Mouse (Mus musculus) heart, embryonic 11.5 days (tissue): Measurements from ENCODE around the gene Ppp1r1c. TPM values are rescaled to one million over a fixed set of nuclear protein-coding genes. Genes with fewer than 3 reads are reported as not detected.

Experiments used
- ATAC-seq: fragments of 200-750 bp; cut with Nextera tagmentation; replicated peaks from 2 replicates; pipeline ENCODE4 v1.8.0; 2017; ENCODE audit warnings: moderate library complexity; ENCODE audit not compliant: insufficient number of reproducible peaks, low FRiP score, low TSS enrichment
- H3K27ac ChIP-seq: fragments of 300-500 bp; sonication (generic); 2 replicates; pipeline ENCODE4 v1.5.1; 2014; ENCODE audit warnings: mild to moderate bottlenecking, low read depth, low read length
- H3K27me3 ChIP-seq: fragments of 300-500 bp; sonication (generic); 2 replicates; pipeline ENCODE4 v1.6.1; 2014; ENCODE audit warnings: mild to moderate bottlenecking, low read length, mixed read lengths; ENCODE audit not compliant: control insufficient read depth, insufficient read depth
- H3K36me3 ChIP-seq: fragments of 300-500 bp; sonication (generic); 2 replicates; pipeline ENCODE4 v1.6.1; 2014; ENCODE audit warnings: mild to moderate bottlenecking, low read length, moderate library complexity, mixed read lengths; ENCODE audit not compliant: control insufficient read depth, insufficient read depth
- H3K4me1 ChIP-seq: fragments of 300-500 bp; sonication (generic); 2 replicates; pipeline ENCODE4 v1.6.1; 2014; ENCODE audit warnings: low read length; ENCODE audit not compliant: control insufficient read depth, insufficient read depth
- H3K4me2 ChIP-seq: fragments of 300-500 bp; sonication (generic); 2 replicates; pipeline ENCODE4 v1.6.1; 2014; ENCODE audit warnings: mild to moderate bottlenecking, moderate library complexity
- H3K4me3 ChIP-seq: fragments of 300-500 bp; sonication (generic); 2 replicates; pipeline ENCODE4 v1.5.1; 2014; ENCODE audit warnings: low read depth, low read length
- H3K9ac ChIP-seq: fragments of 300-500 bp; sonication (generic); 2 replicates; pipeline ENCODE4 v1.6.1; 2014; ENCODE audit warnings: mild to moderate bottlenecking, low read depth, low read length, moderate library complexity
- H3K9me3 ChIP-seq: fragments of 300-500 bp; sonication (generic); replicated peaks from 2 replicates; pipeline ENCODE4 v1.6.1; 2016; ENCODE audit warnings: low read length; ENCODE audit not compliant: control insufficient read depth
- WGBS: fragments of 180-500 bp; shearing (Covaris S2); extraction: QIAGEN DNeasy Blood & Tissue Kit; methylation state at CpG from one replicate; pipeline ENCODE4 v1.1.7; 2014; ENCODE audit not compliant: insufficient replicate concordance; 5-methylcytosine and 5-hydroxymethylcytosine counted together
- polyA plus RNA-seq: library from polyadenylated mRNA; unstranded; fragments of >200 nt; fragmentation: Nextera tagmentation; extraction: Ambion mirVana; gene quantifications from 2 replicates; pipeline ENCODE4 v1.2.1, GENCODE M21; 2014

Ppp1r1c gene
- polyA plus RNA-seq, 1 experiment from 2014 or later: not detected

- WGBS: 72% methylated on average over 3 of the region's 3 CpGs
- H3K4me2 ChIP-seq: no peak overlapping the region
These were observed 57.5 kb downstream of the Ppp1r1c start for GRCm38 (mm10) chr2:79765032-79765431.

DNA sequence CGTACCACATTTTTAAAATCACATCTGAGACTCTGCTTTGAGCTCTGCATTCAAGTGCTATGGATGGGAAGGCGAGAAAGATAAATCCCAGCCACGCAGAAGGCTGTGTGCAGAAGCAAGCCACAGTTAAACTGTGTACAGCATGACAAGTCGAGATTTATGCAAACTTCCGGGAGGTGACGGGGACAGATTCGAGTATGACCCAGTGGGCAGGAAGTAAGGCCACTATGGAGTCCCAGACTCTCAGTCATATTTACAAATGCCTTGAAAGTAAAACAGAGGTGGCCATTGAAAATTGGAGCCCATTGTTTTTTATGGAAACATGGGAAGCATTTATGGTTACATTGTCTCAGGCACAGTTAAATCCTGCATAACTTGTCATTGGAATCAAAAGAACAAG is 58.1 kb downstream of the Ppp1r1c start:
- Histone ChIP-seq H3K27me3 (no peaks in the 10 kb centered on the region), H3K4me1 (no peaks in the 10 kb centered on the region), H3K4me3 (no peak overlapping the region), H3K36me3 (no peaks in the 10 kb centered on the region), H3K9me3 (no peaks in the 10 kb centered on the region), H3K27ac (no peak overlapping the region), H3K4me2 (no peak overlapping the region), H3K9ac (no peak overlapping the region)
- ATAC-seq: no peak
- 70% methylated on average over 7 of the region's 7 CpGs for WGBS

More at GRCm38 (mm10) chr2:79765032-79765431, 57.5 kb downstream of the Ppp1r1c start:
- H3K4me3 ChIP-seq: no peak overlapping the region
- no peaks in the 10 kb centered on the region for H3K4me1 ChIP-seq
- H3K36me3 ChIP-seq: no peaks in the 10 kb centered on the region
- H3K9ac ChIP-seq: no peak overlapping the region
- no peaks in the 10 kb centered on the region for H3K27me3 ChIP-seq
- H3K27ac ChIP-seq: no peak overlapping the region
- H3K9me3 ChIP-seq: no peaks in the 10 kb centered on the region
- ATAC-seq: no peak

GRCm38 (mm10) chr2:79768625-79769024 is 61.0 kb downstream of the Ppp1r1c start:
- WGBS: 89% methylated on average over 2 of the region's 2 CpGs
- H3K27ac ChIP-seq: no peak overlapping the region
- H3K36me3 ChIP-seq: no peaks in the 10 kb centered on the region
- no peaks in the 10 kb centered on the region for H3K27me3 ChIP-seq
- no peak overlapping the region for H3K4me3 ChIP-seq
- ATAC-seq: no peak
- no peak overlapping the region for H3K4me2 ChIP-seq
- no peaks in the 10 kb centered on the region for H3K4me1 ChIP-seq
- no peaks in the 10 kb centered on the region for H3K9me3 ChIP-seq
- H3K9ac ChIP-seq: no peak overlapping the region

DNA sequence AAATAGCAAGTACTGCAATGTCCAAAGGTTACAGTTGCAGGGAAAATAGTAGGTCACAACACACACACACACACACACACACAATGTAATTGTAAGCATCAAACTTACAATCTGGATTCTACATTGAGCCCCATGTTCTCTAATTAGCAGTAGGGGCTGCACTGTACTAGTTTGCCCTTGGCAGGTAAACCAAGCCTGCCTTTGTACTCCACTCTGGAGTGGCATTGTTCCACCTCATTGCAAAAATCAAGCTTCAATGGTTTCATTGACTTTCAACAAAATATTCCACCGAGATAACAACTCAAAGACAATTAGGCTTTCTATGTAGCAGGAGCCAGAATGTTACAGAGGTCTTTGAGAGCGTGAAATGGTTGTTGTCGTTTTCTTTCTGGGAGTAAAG is 62.7 kb downstream of the Ppp1r1c start:
- WGBS: 68% methylated on average over 3 of the region's 3 CpGs
- H3K27ac ChIP-seq: no peak overlapping the region
- no peak overlapping the region for H3K4me2 ChIP-seq
- no peaks in the 10 kb centered on the region for H3K36me3 ChIP-seq
- no peaks in the 10 kb centered on the region for H3K27me3 ChIP-seq
- no peaks in the 10 kb centered on the region for H3K4me1 ChIP-seq
- ATAC-seq: no peak
- H3K4me3 ChIP-seq: no peak overlapping the region
- H3K9me3 ChIP-seq: no peaks in the 10 kb centered on the region
- no peak overlapping the region for H3K9ac ChIP-seq

- Histone ChIP-seq H3K27me3 (no peaks in the 10 kb centered on the region), H3K9ac (no peak overlapping the region), H3K4me3 (no peak overlapping the region), H3K36me3 (no peaks in the 10 kb centered on the region), H3K9me3 (no peaks in the 10 kb centered on the region), H3K27ac (no peak overlapping the region), H3K4me1 (no peaks in the 10 kb centered on the region), H3K4me2 (no peak overlapping the region)
- ATAC-seq: no peak
- 6% methylated on average over 5 of the region's 5 CpGs for WGBS
These were observed 66.8 kb downstream of the Ppp1r1c start for GRCm38 (mm10) chr2:79774372-79774771.

- no peaks in the 10 kb centered on the region for H3K36me3 ChIP-seq
- no peak overlapping the region for H3K9ac ChIP-seq
- no peaks in the 10 kb centered on the region for H3K4me1 ChIP-seq
- H3K27me3 ChIP-seq: no peaks in the 10 kb centered on the region
- no peaks in the 10 kb centered on the region for H3K9me3 ChIP-seq
- H3K27ac ChIP-seq: no peak overlapping the region
- WGBS: 66% methylated on average over 2 of the region's 2 CpGs
- H3K4me3 ChIP-seq: no peak overlapping the region
- no peak overlapping the region for H3K4me2 ChIP-seq
- ATAC-seq: no peak
These were observed 70.2 kb downstream of the Ppp1r1c start for GRCm38 (mm10) chr2:79777801-79778200.

GRCm38 (mm10) chr2:79780772-79781171 is 73.2 kb downstream of the Ppp1r1c start:
- Histone ChIP-seq H3K36me3 (no peaks in the 10 kb centered on the region), H3K4me2 (no peak overlapping the region)
- WGBS: 72% methylated on average over 7 of the region's 7 CpGs

DNA sequence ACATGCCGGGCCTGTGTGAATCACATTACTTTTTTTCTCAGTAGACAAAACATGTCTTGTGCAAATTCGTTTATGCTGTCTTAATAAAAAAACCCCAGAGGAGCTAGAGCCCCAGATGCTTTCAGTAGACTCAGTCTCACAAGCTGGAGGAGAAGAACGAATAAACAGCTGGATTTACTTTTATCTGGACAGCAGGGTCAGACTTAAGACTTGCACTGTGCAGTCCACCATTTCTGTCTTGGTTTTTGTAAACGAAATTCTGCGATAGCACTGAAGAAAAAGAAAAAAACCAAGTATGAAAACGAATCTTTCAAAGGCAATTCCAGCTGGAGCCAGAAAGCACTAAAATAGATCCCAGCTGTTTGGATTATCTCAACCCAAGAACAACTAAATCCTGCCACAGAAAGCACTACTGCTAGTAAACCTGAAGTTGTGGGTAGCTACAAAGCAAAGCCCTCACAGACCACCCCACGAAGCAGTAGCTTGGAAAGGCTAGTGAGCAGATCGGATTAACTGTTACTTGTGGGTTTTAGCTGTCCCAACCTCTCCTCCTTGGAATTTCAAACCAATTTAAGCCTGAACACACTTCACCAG is 78.1 kb downstream of the Ppp1r1c start:
- no peaks in the 10 kb centered on the region for H3K36me3 ChIP-seq
- H3K4me3 ChIP-seq: no peak overlapping the region
- no peaks in the 10 kb centered on the region for H3K9me3 ChIP-seq
- no peaks in the 10 kb centered on the region for H3K4me1 ChIP-seq
- ATAC-seq: no peak
- WGBS: 53% methylated on average over 8 of the region's 8 CpGs
- no peak overlapping the region for H3K4me2 ChIP-seq
- H3K9ac ChIP-seq: no peak overlapping the region
- H3K27ac ChIP-seq: no peak overlapping the region
- H3K27me3 ChIP-seq: no peaks in the 10 kb centered on the region

More at GRCm38 (mm10) chr2:79780772-79781171, 73.2 kb downstream of the Ppp1r1c start:
- no peak overlapping the region for H3K9ac ChIP-seq
- H3K4me1 ChIP-seq: no peaks in the 10 kb centered on the region
- no peak overlapping the region for H3K4me3 ChIP-seq
- no peaks in the 10 kb centered on the region for H3K9me3 ChIP-seq
- no peaks in the 10 kb centered on the region for H3K27me3 ChIP-seq
- ATAC-seq: no peak
- H3K27ac ChIP-seq: no peak overlapping the region

GRCm38 (mm10) chr2:79786467-79786866 is 78.9 kb downstream of the Ppp1r1c start:
- Histone ChIP-seq H3K9me3 (no peaks in the 10 kb centered on the region), H3K27ac (no peak overlapping the region), H3K4me3 (no peak overlapping the region), H3K36me3 (no peaks in the 10 kb centered on the region), H3K27me3 (no peaks in the 10 kb centered on the region), H3K9ac (no peak overlapping the region), H3K4me1 (no peaks in the 10 kb centered on the region), H3K4me2 (no peak overlapping the region)
- ATAC-seq: no peak
- 77% methylated on average over 11 of the region's 11 CpGs for WGBS
